27 mouse cellular contexts compared by ENCODE assay signal in genomic region chr2:179412966-179413365, GRCm38 (mm10). TPM values are rescaled to one million over a fixed set of nuclear protein-coding genes. Genes with fewer than 3 reads are reported as not detected.
"Had no signal": no experiment of that assay in that cellular context is flagged by ENCODE, and none has a peak within 500 bp of the region (broad histone marks: within the 10 kb centered on the region; RNA-seq: fewer than 3 reads in every experiment).

No protein-coding gene starts in this region.

- H3K27ac ChIP-seq: kidney, postnatal 0 days; layer of hippocampus, adult 2 months; left cerebral cortex, adult 2 months; limb, embryonic 15.5 days; liver, embryonic 14.5 days; lung, embryonic 15.5 days; neural tube, embryonic 13.5 days; stomach, embryonic 15.5 days had no signal

- H3K4me1 ChIP-seq: stomach, embryonic 15.5 days had no signal

- H3K4me3 ChIP-seq: layer of hippocampus, adult 2 months; left cerebral cortex, adult 2 months; limb, embryonic 15.5 days; lung, embryonic 15.5 days; myocyte; neural tube, embryonic 13.5 days; stomach, embryonic 15.5 days had no signal

- H3K9ac ChIP-seq: limb, embryonic 15.5 days; liver, embryonic 14.5 days; liver, postnatal 0 days; lung, embryonic 15.5 days; neural tube, embryonic 13.5 days; stomach, embryonic 15.5 days had no signal

- H3K9me3 ChIP-seq: limb, embryonic 15.5 days; lung, embryonic 15.5 days; neural tube, embryonic 13.5 days; stomach, embryonic 15.5 days had no signal

- DNase-seq: kidney, adult 2 months; kidney, postnatal 25 days; layer of hippocampus, adult 9-11 months; layer of hippocampus, postnatal 36 days; liver, postnatal 0 days; lung, postnatal 14 days; lung, postnatal 4 days; right cerebral cortex, postnatal 25 days; spleen, adult 18-20 months; thymus, postnatal 25 days had no signal

- H3K36me3 ChIP-seq: limb, embryonic 15.5 days; lung, embryonic 15.5 days; neural tube, embryonic 13.5 days; stomach, embryonic 15.5 days had no signal

- ATAC-seq: intestine, postnatal 0 days; liver, postnatal 0 days; midbrain, embryonic 16.5 days had no signal

- H3K27me3 ChIP-seq: limb, embryonic 15.5 days; lung, embryonic 15.5 days; neural tube, embryonic 13.5 days; stomach, embryonic 15.5 days had no signal

- H3K4me2 ChIP-seq: limb, embryonic 15.5 days; liver, embryonic 11.5 days; lung, embryonic 15.5 days; midbrain, embryonic 11.5 days; neural tube, embryonic 13.5 days; stomach, embryonic 15.5 days had no signal

RNA-seq across cellular contexts. Expression of gene Cdh4, which starts 29.3 kb away (rescaled TPM):
- total RNA-seq: megakaryocyte progenitor cell, adult 5-6 weeks; megakaryocyte-erythroid progenitor cell, adult 5-6 weeks; monocyte, adult 5-6 weeks; neutrophil, adult 5-6 weeks had no signal
- polyA plus RNA-seq: myocyte had no signal
